ENCODE assay signal across 36 mouse cellular contexts in the genomic region with DNA sequence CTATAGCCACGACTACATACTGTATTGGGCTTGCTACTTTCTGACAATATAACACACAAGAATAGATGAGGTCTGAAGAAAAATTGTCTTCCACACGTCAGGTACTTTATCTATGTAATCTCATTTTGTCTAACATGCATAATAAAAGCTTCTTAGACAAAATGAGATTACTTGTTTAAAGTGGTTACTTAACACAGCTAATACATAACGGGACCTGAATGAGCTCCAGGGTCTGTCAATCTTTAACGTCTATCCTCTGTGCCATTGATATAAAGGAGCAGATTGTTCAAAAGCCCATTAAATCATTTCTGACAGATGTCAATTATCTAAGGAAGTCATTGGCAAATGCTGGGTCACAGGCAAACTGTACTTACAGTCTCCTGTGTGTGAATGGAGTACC. TPM values are rescaled to one million over a fixed set of nuclear protein-coding genes. Genes with fewer than 3 reads are reported as not detected.
"Had no signal": no experiment of that assay in that cellular context is flagged by ENCODE, and none has a peak within 500 bp of the region (broad histone marks: within the 10 kb centered on the region; RNA-seq: fewer than 3 reads in every experiment).

No protein-coding gene starts in this region.

- H3K4me1 ChIP-seq: limb, embryonic 10.5 days; limb, embryonic 12.5 days; limb, embryonic 13.5 days; limb, embryonic 15.5 days; liver, embryonic 12.5 days; liver, embryonic 13.5 days; liver, embryonic 15.5 days; lung, embryonic 15.5 days; megakaryocyte, embryonic 14.5 days; midbrain, embryonic 12.5 days; midbrain, embryonic 13.5 days; midbrain, embryonic 15.5 days; neural tube, embryonic 12.5 days; neural tube, embryonic 13.5 days had no signal

- H3K4me3 ChIP-seq: left cerebral cortex, adult 2 months; limb, embryonic 10.5 days; limb, embryonic 12.5 days; limb, embryonic 13.5 days; limb, embryonic 15.5 days; liver, embryonic 12.5 days; liver, embryonic 13.5 days; liver, embryonic 15.5 days; lung, embryonic 15.5 days; megakaryocyte, embryonic 14.5 days; midbrain, embryonic 12.5 days; midbrain, embryonic 13.5 days; midbrain, embryonic 15.5 days; myocyte; neural tube, embryonic 12.5 days; neural tube, embryonic 13.5 days had no signal

- H3K27me3 ChIP-seq: limb, embryonic 12.5 days; limb, embryonic 13.5 days; limb, embryonic 15.5 days; liver, embryonic 12.5 days; liver, embryonic 13.5 days; liver, embryonic 15.5 days; lung, embryonic 15.5 days; megakaryocyte, embryonic 14.5 days; midbrain, embryonic 12.5 days; midbrain, embryonic 13.5 days; midbrain, embryonic 15.5 days; neural tube, embryonic 12.5 days; neural tube, embryonic 13.5 days had no signal

- H3K4me2 ChIP-seq: limb, embryonic 12.5 days; limb, embryonic 13.5 days; limb, embryonic 15.5 days; liver, embryonic 11.5 days; liver, embryonic 12.5 days; liver, embryonic 13.5 days; liver, embryonic 15.5 days; lung, embryonic 14.5 days; lung, embryonic 15.5 days; midbrain, embryonic 12.5 days; midbrain, embryonic 13.5 days; midbrain, embryonic 15.5 days; neural tube, embryonic 12.5 days; neural tube, embryonic 13.5 days had no signal

- H3K27ac ChIP-seq: left cerebral cortex, adult 2 months; limb, embryonic 10.5 days; limb, embryonic 12.5 days; limb, embryonic 13.5 days; limb, embryonic 15.5 days; liver, embryonic 12.5 days; liver, embryonic 13.5 days; liver, embryonic 14.5 days; liver, embryonic 15.5 days; lung, embryonic 15.5 days; macrophage; midbrain, embryonic 12.5 days; midbrain, embryonic 13.5 days; midbrain, embryonic 15.5 days; neural tube, embryonic 12.5 days; neural tube, embryonic 13.5 days had no signal

- H3K9ac ChIP-seq: limb, embryonic 12.5 days; limb, embryonic 13.5 days; limb, embryonic 15.5 days; liver, embryonic 12.5 days; liver, embryonic 13.5 days; liver, embryonic 14.5 days; liver, embryonic 15.5 days; liver, postnatal 0 days; lung, embryonic 14.5 days; lung, embryonic 15.5 days; midbrain, embryonic 12.5 days; midbrain, embryonic 13.5 days; midbrain, embryonic 15.5 days; neural tube, embryonic 12.5 days; neural tube, embryonic 13.5 days had no signal

- DNase-seq: left cerebral cortex, postnatal 4 days; liver, embryonic 13.5 days; liver, postnatal 0 days; lung, adult 18-20 months; lung, adult 2 months; lung, embryonic 14.5 days; lung, postnatal 10 days; lung, postnatal 14 days; lung, postnatal 36 days; lung, postnatal 4 days; midbrain, embryonic 14.5 days had no signal

- ATAC-seq: liver, embryonic 12.5 days; liver, postnatal 0 days; lung, postnatal 0 days; midbrain, embryonic 13.5 days; midbrain, embryonic 15.5 days; midbrain, embryonic 16.5 days had no signal

- H3K36me3 ChIP-seq: limb, embryonic 10.5 days; limb, embryonic 12.5 days; limb, embryonic 13.5 days; limb, embryonic 15.5 days; liver, embryonic 12.5 days; liver, embryonic 13.5 days; liver, embryonic 15.5 days; lung, embryonic 15.5 days; midbrain, embryonic 12.5 days; midbrain, embryonic 13.5 days; midbrain, embryonic 15.5 days; neural tube, embryonic 12.5 days; neural tube, embryonic 13.5 days had no signal

- H3K9me3 ChIP-seq: limb, embryonic 10.5 days; limb, embryonic 12.5 days; limb, embryonic 13.5 days; limb, embryonic 15.5 days; liver, embryonic 12.5 days; liver, embryonic 13.5 days; liver, embryonic 15.5 days; lung, embryonic 15.5 days; midbrain, embryonic 12.5 days; midbrain, embryonic 13.5 days; midbrain, embryonic 15.5 days; neural tube, embryonic 12.5 days; neural tube, embryonic 13.5 days had no signal

RNA-seq across cellular contexts. Expression of gene Trhde, which starts 36.2 kb away (rescaled TPM):
- total RNA-seq: megakaryocyte progenitor cell, adult 5-6 weeks; megakaryocyte, adult 5-6 weeks; megakaryocyte-erythroid progenitor cell, adult 5-6 weeks; monocyte, adult 5-6 weeks had no signal
- polyA plus RNA-seq: liver, embryonic 11.5 days; liver, embryonic 12.5 days; liver, embryonic 13.5 days; liver, embryonic 15.5 days; liver, embryonic 16.5 days; liver, postnatal 0 days; lung, adult 2 months; lung, postnatal 0 days; macrophage had no signal
